Mouse (Mus musculus): Measurements from ENCODE around the gene Prkn. TPM values are rescaled to one million over a fixed set of nuclear protein-coding genes. Genes with fewer than 3 reads are reported as not detected.

Gene Prkn
- polyA plus RNA-seq, 3 experiments from 2014 or later = 0.12 TPM; not detected in 2

DNA sequence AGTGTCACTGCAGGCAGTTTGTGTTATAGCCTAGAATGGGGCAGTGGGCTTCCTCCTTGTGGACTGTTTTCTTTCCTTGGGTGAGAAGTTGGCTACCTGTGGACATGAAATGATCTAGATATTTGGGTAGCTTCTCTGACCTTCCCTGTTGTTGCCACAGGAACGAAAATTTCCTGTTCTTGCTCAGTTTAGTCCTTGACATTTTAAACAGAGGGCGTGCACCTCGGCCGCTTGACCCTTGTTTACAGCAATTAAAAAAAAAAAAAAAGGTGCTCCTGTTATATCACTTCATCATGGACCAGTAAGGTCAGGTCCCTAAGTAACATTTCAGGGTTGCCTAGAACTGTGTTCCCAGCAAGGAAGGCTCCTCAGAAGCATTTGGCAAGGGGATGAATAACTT lies 927.1 kb downstream of the Prkn start:
- ATAC-seq = no peak

DNA sequence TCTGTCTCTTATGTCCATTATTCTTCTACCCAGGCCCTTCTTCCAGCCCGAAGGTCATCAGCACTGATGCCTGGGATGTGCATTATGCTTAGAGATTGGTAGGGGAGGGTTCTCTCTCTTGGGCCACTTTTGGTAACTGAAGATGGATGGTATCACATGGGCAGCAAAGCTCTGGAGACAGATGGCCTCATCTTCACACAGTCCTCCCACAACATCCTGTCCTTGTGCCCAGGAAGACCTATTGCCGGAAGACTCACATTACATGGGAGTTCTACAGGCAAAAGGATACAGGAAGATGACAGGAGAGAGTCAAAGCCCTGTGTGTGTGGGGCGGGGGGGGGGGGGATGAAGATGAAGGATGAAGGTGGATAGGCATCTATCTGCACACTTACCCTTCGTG lies 928.2 kb downstream of the Prkn start:
- ATAC-seq = no peak

GRCm38 (mm10) chr17:11768971-11769370 lies 928.8 kb downstream of the Prkn start:
- ATAC-seq = no peak

GRCm38 (mm10) chr17:11769513-11769912 lies 929.3 kb downstream of the Prkn start:
- no peak for ATAC-seq

- ATAC-seq = no peak
Observed at GRCm38 (mm10) chr17:11779547-11779946, 939.4 kb downstream of the Prkn start.

- ATAC-seq = no peak
Observed at GRCm38 (mm10) chr17:11780005-11780404, 939.8 kb downstream of the Prkn start.

- no peak for ATAC-seq
Observed at GRCm38 (mm10) chr17:11780805-11781481, 940.8 kb downstream of the Prkn start.

DNA sequence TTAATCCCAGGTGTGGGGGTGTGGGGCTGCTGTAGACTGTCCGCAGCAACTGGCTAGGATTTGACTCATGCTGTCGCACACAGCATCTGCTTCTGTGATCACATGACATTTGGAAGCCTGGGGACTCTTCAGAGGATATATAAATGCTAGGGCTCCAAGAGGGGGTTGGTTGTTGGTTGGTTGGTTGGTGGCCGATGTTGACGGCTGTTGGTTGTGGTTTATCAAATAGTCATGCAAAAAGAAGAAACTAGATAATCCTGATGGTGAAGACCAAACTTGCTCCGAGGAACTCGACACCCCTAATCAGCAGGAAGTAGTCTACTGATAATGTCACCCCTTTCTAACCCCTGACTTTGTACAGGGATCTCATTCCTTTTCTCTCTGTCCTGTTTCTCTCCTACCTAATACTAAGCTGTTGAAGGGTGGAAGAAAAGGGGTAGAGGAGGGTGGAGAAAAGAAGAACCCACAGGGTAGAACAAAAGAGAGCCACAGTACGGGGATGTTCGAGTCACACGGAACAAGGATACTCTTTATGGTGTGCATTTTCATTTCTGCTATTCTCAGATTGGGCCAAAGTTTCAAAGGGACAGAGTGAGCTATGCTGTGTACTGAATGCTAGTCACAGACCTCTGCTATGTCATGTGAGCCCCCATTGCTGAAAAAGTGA lies 948.2 kb downstream of the Prkn start:
- ATAC-seq = no peak

GRCm38 (mm10) chr17:11795979-11796378 lies 955.8 kb downstream of the Prkn start:
- no peak for ATAC-seq

GRCm38 (mm10) chr17:11801226-11801625 lies 961.0 kb downstream of the Prkn start:
- ATAC-seq = no peak

- ATAC-seq = no peak
Observed at GRCm38 (mm10) chr17:11807280-11807679, 967.1 kb downstream of the Prkn start.

DNA sequence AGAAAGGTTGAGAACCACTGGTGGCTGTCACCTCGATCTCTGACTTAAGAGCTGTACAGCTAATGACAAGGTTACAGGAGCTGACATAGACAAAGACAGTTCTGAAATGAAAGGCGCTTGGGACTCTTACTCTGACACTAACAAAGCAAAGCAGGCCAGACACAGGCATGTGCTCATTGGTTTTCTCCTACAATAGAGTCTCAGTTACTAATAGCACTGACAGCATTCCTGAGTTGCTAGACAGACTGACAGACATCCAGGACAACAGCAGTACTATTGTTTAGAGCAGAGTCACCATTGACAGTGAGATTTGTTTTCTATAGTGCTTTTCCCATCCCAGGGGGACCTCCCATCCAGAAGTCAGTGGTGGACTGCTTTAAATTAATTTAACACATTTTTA lies 977.7 kb downstream of the Prkn start:
- ATAC-seq = no peak

DNA sequence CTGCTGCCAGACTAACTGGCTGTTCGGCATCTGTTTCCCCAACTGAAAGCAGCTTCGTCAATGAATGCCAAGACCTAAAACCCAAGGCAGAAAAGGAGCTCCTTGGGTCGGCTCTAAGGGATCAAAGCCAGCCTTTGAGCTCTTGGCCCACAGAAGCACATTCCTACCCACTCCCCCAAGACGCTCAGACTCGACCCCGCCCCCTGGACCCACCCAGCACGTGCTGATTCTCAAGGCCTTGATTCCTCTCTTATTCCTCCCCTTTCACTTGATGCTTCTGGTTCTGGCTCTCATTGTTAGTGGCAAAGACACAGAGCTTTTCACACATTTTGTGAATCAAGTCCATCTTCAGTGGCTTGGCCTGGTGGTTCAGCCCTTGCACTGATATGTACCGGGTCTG lies 979.3 kb downstream of the Prkn start:
- ATAC-seq = no peak

GRCm38 (mm10) chr17:11820757-11821156 lies 980.6 kb downstream of the Prkn start:
- ATAC-seq = no peak

DNA sequence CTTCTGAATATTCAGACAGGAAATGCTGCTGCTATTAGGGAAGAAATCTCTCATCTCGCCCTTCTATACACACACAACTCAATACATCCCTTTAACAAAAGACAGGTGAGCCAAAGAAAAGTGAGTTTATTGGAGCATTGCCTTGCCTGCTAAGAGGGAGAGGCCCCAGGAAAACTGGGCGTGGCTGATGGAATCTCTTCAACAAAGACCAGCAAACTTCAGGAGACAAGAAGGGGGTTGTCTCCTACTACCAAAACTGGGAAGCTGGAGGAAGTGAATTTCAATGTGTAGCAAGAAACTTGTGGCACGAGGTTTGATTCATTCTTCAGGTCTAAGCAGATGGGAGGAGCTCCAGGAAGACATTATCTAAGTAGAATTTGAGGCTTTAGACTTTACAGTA lies 989.3 kb downstream of the Prkn start:
- ATAC-seq = no peak

DNA sequence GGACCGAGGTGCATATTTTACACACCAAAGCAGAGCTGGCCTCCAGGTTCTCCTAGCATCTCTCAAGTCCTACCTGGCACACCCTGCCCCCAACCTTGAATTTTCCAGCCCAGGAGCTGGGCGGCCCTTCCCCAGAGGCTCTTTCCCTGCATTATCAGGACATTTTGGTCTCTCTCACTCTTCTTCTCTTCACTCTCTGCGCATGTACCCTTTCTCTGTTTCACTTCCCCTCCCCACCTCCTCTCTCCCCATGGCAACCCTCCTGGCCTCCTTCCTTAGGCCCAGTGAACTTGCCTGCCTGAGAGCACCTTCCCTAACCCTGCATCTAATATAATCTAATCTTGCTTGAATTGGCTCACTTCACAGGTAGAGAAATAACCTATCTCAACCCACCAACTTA lies 996.9 kb downstream of the Prkn start:
- ATAC-seq = no peak

DNA sequence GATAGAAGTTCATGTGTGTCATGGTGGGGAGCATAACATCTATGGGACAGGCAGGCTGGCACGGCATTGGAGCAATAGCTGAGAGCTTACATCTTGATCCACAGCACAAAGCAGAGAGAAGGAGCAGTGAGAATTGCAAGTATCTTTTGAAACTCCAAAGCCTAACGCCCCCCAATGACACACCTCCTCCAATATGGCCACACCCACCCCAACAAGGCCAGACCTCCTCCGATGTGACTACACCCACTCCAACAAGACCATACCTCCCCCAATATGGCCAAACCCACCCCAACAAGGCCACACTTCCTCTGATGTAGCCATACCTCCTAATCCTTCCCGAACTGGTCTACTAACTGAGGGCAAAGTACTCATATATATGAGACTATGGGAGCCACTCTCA lies 1004.3 kb downstream of the Prkn start:
- ATAC-seq = no peak

- no peak for ATAC-seq
Observed at GRCm38 (mm10) chr17:11844989-11845388, 1004.8 kb downstream of the Prkn start.

DNA sequence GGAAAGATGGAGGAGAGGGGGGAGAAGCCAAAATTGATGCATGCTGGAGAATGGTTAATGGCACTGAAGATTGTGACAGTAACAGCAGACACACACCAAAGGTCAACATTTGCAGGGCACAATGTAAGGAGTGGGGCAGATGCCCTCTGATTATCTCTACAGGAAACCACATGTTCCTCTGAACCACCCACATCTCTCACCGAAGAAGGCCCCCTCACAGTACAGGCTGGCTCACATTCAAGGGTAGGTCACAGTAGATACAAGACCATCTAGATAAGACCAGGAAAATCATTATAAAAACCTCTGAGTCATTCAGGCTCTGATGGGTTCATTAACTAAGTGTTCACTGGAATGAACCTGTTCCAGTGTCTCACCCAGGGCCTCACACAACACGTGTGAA lies 1005.3 kb downstream of the Prkn start:
- no peak for ATAC-seq

GRCm38 (mm10) chr17:11854571-11854970 lies 1014.4 kb downstream of the Prkn start:
- ATAC-seq = no peak

- ATAC-seq = no peak
Observed at GRCm38 (mm10) chr17:11858772-11859405, 1018.7 kb downstream of the Prkn start.

- no peak for ATAC-seq
Observed at GRCm38 (mm10) chr17:11861178-11861577, 1021.0 kb downstream of the Prkn start.

DNA sequence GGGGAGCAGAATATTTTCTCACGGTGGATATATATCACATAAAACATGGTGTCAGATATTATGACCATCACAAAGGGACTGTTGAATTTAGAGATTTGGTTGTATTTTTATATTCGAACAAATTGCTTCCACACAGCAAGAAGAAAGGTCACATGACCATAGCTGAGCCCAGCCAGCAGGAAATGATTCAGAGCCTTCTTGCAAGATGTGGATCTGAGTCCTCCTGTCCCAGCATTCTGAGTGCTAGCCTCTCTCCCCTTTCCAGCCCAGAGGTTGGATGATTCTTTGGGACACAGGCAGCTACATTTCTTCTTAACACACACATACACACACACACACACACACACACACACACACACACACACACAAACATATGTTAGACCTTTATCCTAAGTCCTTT lies 1022.2 kb downstream of the Prkn start:
- no peak for ATAC-seq

- ATAC-seq = no peak
Observed at GRCm38 (mm10) chr17:11863017-11863416, 1022.8 kb downstream of the Prkn start.

Measured in inflammation-experienced regulatory T-cells, adult 6 months (primary cell).